13 mouse cellular contexts compared by ENCODE assay signal in genomic region chr15:94689884-94690231, GRCm38 (mm10).
DNase-seq lines count a peak whose midpoint lies in the region; ATAC-seq and TF ChIP-seq lines count a peak whose summit lies in the region.
"Had no signal": no experiment of that assay in that cellular context is flagged by ENCODE, and none has a peak within 500 bp of the region (broad histone marks: within the 10 kb centered on the region; RNA-seq: fewer than 3 reads in every experiment).

No protein-coding gene starts in this region.

- 53% methylated on average over 6 of the region's 6 CpGs for WGBS in lung, embryonic 16.5 days
- WGBS in lung, adult 2 months: 53% methylated on average over 6 of the region's 6 CpGs
- 55% methylated on average over 6 of the region's 6 CpGs for WGBS in stomach, postnatal 0 days

- no peaks in the 10 kb centered on the region for H3K4me1 ChIP-seq in lung, embryonic 16.5 days (replicated peaks; ENCODE audit: control insufficient read depth, insufficient read depth, low read length)
- no peaks in the 10 kb centered on the region for H3K4me1 ChIP-seq in lung, adult 2 months (ENCODE audit: control insufficient read depth, insufficient read depth, low read length)
- no peaks in the 10 kb centered on the region for H3K4me1 ChIP-seq in MEL (ENCODE audit: control insufficient read depth in 1 of 2, insufficient read depth in 2 of 2, low read length in 2 of 2)
- no peaks in the 10 kb centered on the region for H3K4me1 ChIP-seq in stomach, postnatal 0 days (replicated peaks; ENCODE audit: control insufficient read depth, insufficient read depth)
- H3K4me1 ChIP-seq: heart, embryonic 12.5 days had no signal

- H3K36me3 ChIP-seq in lung, embryonic 16.5 days (ENCODE audit: control insufficient read depth, insufficient read depth, low read length): no peaks in the 10 kb centered on the region
- no peaks in the 10 kb centered on the region for H3K36me3 ChIP-seq in MEL (ENCODE audit: control insufficient read depth in 1 of 2, insufficient read depth in 2 of 2, low read length in 2 of 2)
- no peaks in the 10 kb centered on the region for H3K36me3 ChIP-seq in stomach, postnatal 0 days (ENCODE audit: control insufficient read depth, insufficient read depth, low read length)
- H3K36me3 ChIP-seq: heart, embryonic 12.5 days; limb, embryonic 13.5 days had no signal

- H3K9me3 ChIP-seq in lung, embryonic 16.5 days (ENCODE audit: control insufficient read depth, low read length): no peaks in the 10 kb centered on the region
- H3K9me3 ChIP-seq in MEL (replicated peaks; ENCODE audit: insufficient read depth, low read length): no peaks in the 10 kb centered on the region
- no peaks in the 10 kb centered on the region for H3K9me3 ChIP-seq in stomach, postnatal 0 days (ENCODE audit: control insufficient read depth, low read length)
- H3K9me3 ChIP-seq: limb, embryonic 13.5 days had no signal

- ATAC-seq in frontal cortex, adult (ENCODE audit: low TSS enrichment): peak; percentile 88
- ATAC-seq in lung, embryonic 16.5 days (ENCODE audit: low read depth): no peak; the same call in 1 of the 2 replicates
- ATAC-seq in stomach, postnatal 0 days (ENCODE audit: low FRiP score, low TSS enrichment): no peak

- H3K79me2 ChIP-seq in MEL (ENCODE audit: control insufficient read depth, insufficient read depth, low read length, poor library complexity): no peaks in the 10 kb centered on the region

- H3K27ac ChIP-seq in lung, embryonic 16.5 days (ENCODE audit: low read length): peak overlapping the region; percentile 41
- H3K27ac ChIP-seq in MEL (ENCODE audit: control insufficient read depth, low read depth, low read length): no peak overlapping the region
- H3K27ac ChIP-seq in stomach, postnatal 0 days (replicated peaks): no peak overlapping the region
- H3K27ac ChIP-seq: hindbrain, embryonic 14.5 days; limb, embryonic 13.5 days had no signal

- DNase-seq in frontal cortex, postnatal 10 days (ENCODE audit: low spot score in 2 of 2): no peak
- DNase-seq in lung, adult 2 months: no peak
- peak; percentile 16 for DNase-seq in MEL (ENCODE audit: low read depth, low spot score)
- no peak for DNase-seq in stomach, postnatal 0 days (ENCODE audit: low spot score)
- no peak for DNase-seq in layer of hippocampus, postnatal 36 days
- DNase-seq: gastrocnemius, postnatal 14 days; thymus, postnatal 4 days had no signal

- TF ChIP-seq POLR2A in lung, adult 2 months (IDR thresholded peaks at IDR 0.05; ENCODE audit: borderline replicate concordance, extremely low read depth, low read depth, low read length): no peak
- no peak for TF ChIP-seq POLR2A in MEL (IDR thresholded peaks at IDR 0.05; ENCODE audit: control insufficient read depth in 1 of 2, insufficient read depth in 1 of 2, low read depth in 1 of 2, low read length in 2 of 2, poor library complexity in 1 of 2)

- TF ChIP-seq EP300 in MEL (IDR thresholded peaks at IDR 0.05; ENCODE audit: low read depth in 1 of 2, low read length in 2 of 2): no peak
- TF ChIP-seq EP300 in stomach, postnatal 0 days (optimal IDR thresholded peaks at IDR 0.05): no peak

- no peak overlapping the region for H3K9ac ChIP-seq in lung, embryonic 16.5 days (ENCODE audit: low read length)
- no peak overlapping the region for H3K9ac ChIP-seq in MEL (ENCODE audit: control insufficient read depth, low read depth, low read length, poor library complexity, severe bottlenecking)
- no peak overlapping the region for H3K9ac ChIP-seq in stomach, postnatal 0 days (ENCODE audit: low read length)
- H3K9ac ChIP-seq: heart, embryonic 12.5 days; hindbrain, embryonic 14.5 days; limb, embryonic 13.5 days had no signal

- no peak overlapping the region for H3K4me3 ChIP-seq in lung, embryonic 16.5 days (ENCODE audit: low read length)
- H3K4me3 ChIP-seq in lung, adult 2 months (replicated peaks; ENCODE audit: extremely low read depth, low read depth, low read length): no peak overlapping the region
- H3K4me3 ChIP-seq in MEL (ENCODE audit: control insufficient read depth in 1 of 2, insufficient read depth in 1 of 2, low read depth in 2 of 2, low read length in 2 of 2): no peak overlapping the region
- H3K4me3 ChIP-seq in stomach, postnatal 0 days (ENCODE audit: low read depth, low read length): no peak overlapping the region
- H3K4me3 ChIP-seq: heart, embryonic 12.5 days; limb, embryonic 13.5 days had no signal

- peak; percentile 23 for TF ChIP-seq RAD21 in MEL (IDR thresholded peaks at IDR 0.05; ENCODE audit: low read depth, low read length)

- TF ChIP-seq CTCF in lung, adult 2 months (IDR thresholded peaks at IDR 0.05; ENCODE audit: insufficient read depth, low read length): no peak
- peak in 1 of 3 experiments; percentile 36; a peak in 2 of 6 replicates for TF ChIP-seq CTCF in MEL (IDR thresholded peaks at IDR 0.05 in 2 of 3, conservative IDR thresholded peaks at IDR 0.05 in 1 of 3; ENCODE audit: control insufficient read depth in 1 of 3, insufficient read depth in 1 of 3, low read depth in 2 of 3, low read length in 3 of 3, poor library complexity in 1 of 3, severe bottlenecking in 1 of 3)
- peak; percentile 62 for TF ChIP-seq CTCF in stomach, postnatal 0 days (IDR thresholded peaks at IDR 0.05; ENCODE audit: low read depth)

- no peaks in the 10 kb centered on the region for H3K27me3 ChIP-seq in lung, embryonic 16.5 days (ENCODE audit: control insufficient read depth, insufficient read depth, low read depth, low read length)
- no peaks in the 10 kb centered on the region for H3K27me3 ChIP-seq in MEL (ENCODE audit: control insufficient read depth in 1 of 2, insufficient read depth in 2 of 2, low read length in 2 of 2)
- no peaks in the 10 kb centered on the region for H3K27me3 ChIP-seq in stomach, postnatal 0 days (ENCODE audit: control insufficient read depth, insufficient read depth, low read length)
- H3K27me3 ChIP-seq: heart, embryonic 12.5 days; limb, embryonic 13.5 days had no signal

- no peak overlapping the region for H3K4me2 ChIP-seq in lung, embryonic 16.5 days (ENCODE audit: low read depth, low read length)
- no peak overlapping the region for H3K4me2 ChIP-seq in stomach, postnatal 0 days (replicated peaks; ENCODE audit: low read depth)
- H3K4me2 ChIP-seq: heart, embryonic 12.5 days; hindbrain, embryonic 14.5 days; limb, embryonic 13.5 days; midbrain, embryonic 11.5 days had no signal

TF ChIP-seq in MEL, 35 proteins besides CTCF, POLR2A, EP300 and RAD21:
- TF ChIP-seq TAL1 (IDR thresholded peaks at IDR 0.05; ENCODE audit: low read length): no peak
- no peak for TF ChIP-seq ZC3H11A (IDR thresholded peaks at IDR 0.05; ENCODE audit: low read depth, low read length)
- no peak for TF ChIP-seq MAFK (IDR thresholded peaks at IDR 0.05; ENCODE audit: borderline replicate concordance, low read depth, low read length)
